Mouse (Mus musculus) midbrain, embryonic 15.5 days (tissue): ENCODE data around the gene Hikeshi. TPM values are rescaled to one million over a fixed set of nuclear protein-coding genes. Genes with fewer than 3 reads are reported as not detected.

Experiments used
- ATAC-seq: fragments of 200-750 bp; cut with Nextera tagmentation; replicated peaks from 2 replicates; pipeline ENCODE4 v1.8.0; 2017; ENCODE audit warnings: moderate TSS enrichment
- H3K27ac ChIP-seq: fragments of 300-500 bp; sonication (generic); 2 replicates; pipeline ENCODE4 v1.5.1; 2015; ENCODE audit warnings: mild to moderate bottlenecking, inconsistent platforms
- H3K27me3 ChIP-seq: fragments of 300-500 bp; sonication (generic); replicated peaks from 2 replicates; pipeline ENCODE4 v1.6.1; 2015; ENCODE audit warnings: inconsistent platforms
- H3K36me3 ChIP-seq: fragments of 300-500 bp; sonication (generic); replicated peaks from 2 replicates; pipeline ENCODE4 v1.6.1; 2015; ENCODE audit warnings: inconsistent platforms
- H3K4me1 ChIP-seq: fragments of 300-500 bp; sonication (generic); 2 replicates; pipeline ENCODE4 v1.6.1; 2015; ENCODE audit warnings: inconsistent platforms
- H3K4me2 ChIP-seq: fragments of 300-500 bp; sonication (generic); 2 replicates; pipeline ENCODE4 v1.6.1; 2015; ENCODE audit warnings: inconsistent platforms, mild to moderate bottlenecking, moderate library complexity
- H3K4me3 ChIP-seq: fragments of 300-500 bp; sonication (generic); 2 replicates; pipeline ENCODE4 v1.5.1; 2015; ENCODE audit warnings: mild to moderate bottlenecking, inconsistent platforms
- H3K9ac ChIP-seq: fragments of 300-500 bp; sonication (generic); 2 replicates; pipeline ENCODE4 v1.6.1; 2015; ENCODE audit warnings: mild to moderate bottlenecking, inconsistent platforms
- H3K9me3 ChIP-seq: fragments of 300-500 bp; sonication (generic); 2 replicates; pipeline ENCODE4 v1.6.1; 2016; ENCODE audit warnings: inconsistent platforms
- WGBS: fragments of 180-500 bp; shearing (Covaris S2); methylation state at CpG from one replicate; pipeline ENCODE4 v1.1.7; 2015; ENCODE audit warnings: mixed read lengths; 5-methylcytosine and 5-hydroxymethylcytosine counted together
- polyA plus RNA-seq: library from polyadenylated mRNA; unstranded; fragments of >200 nt; fragmentation: Nextera tagmentation; extraction: Ambion mirVana; gene quantifications from 2 replicates; pipeline ENCODE4 v1.2.1, GENCODE M21; 2015

The Hikeshi gene
- polyA plus RNA-seq: 111 and 117 TPM in 2 replicates

- under 1% methylated on average over 45 of the region's 45 CpGs for WGBS
- H3K4me2 ChIP-seq: peak within 1 kb of the TSS; percentile 61
Measured at GRCm38 (mm10) chr7:89940571-89941463, at the start of gene Hikeshi. Gene Hikeshi (minus strand): TSS chr7:89941204.

GRCm38 (mm10) chr7:89984421-89984820, 43.4 kb upstream of the Hikeshi start:
- H3K36me3 ChIP-seq: no peaks in the 10 kb centered on the region
- H3K4me1 ChIP-seq: peaks cover 6% of the 10 kb centered on the region
- H3K4me3 ChIP-seq: no peak overlapping the region
- H3K9ac ChIP-seq: no peak overlapping the region
- no peak overlapping the region for H3K4me2 ChIP-seq
- ATAC-seq: no peak
- no peaks in the 10 kb centered on the region for H3K9me3 ChIP-seq
- no peaks in the 10 kb centered on the region for H3K27me3 ChIP-seq
- H3K27ac ChIP-seq: no peak overlapping the region

More at GRCm38 (mm10) chr7:89940571-89941463, at the start of gene Hikeshi:
- Histone ChIP-seq H3K9me3 (no peaks in the 10 kb centered on the region), H3K27ac (peak within 1 kb of the TSS; percentile 86), H3K4me1 (peaks cover 14% of the 10 kb centered on the region), H3K9ac (peak within 1 kb of the TSS; percentile 69), H3K4me3 (peak within 1 kb of the TSS; percentile 87), H3K36me3 (no peaks in the 10 kb centered on the region), H3K27me3 (no peaks in the 10 kb centered on the region)
- ATAC-seq: peak; percentile 100

DNA sequence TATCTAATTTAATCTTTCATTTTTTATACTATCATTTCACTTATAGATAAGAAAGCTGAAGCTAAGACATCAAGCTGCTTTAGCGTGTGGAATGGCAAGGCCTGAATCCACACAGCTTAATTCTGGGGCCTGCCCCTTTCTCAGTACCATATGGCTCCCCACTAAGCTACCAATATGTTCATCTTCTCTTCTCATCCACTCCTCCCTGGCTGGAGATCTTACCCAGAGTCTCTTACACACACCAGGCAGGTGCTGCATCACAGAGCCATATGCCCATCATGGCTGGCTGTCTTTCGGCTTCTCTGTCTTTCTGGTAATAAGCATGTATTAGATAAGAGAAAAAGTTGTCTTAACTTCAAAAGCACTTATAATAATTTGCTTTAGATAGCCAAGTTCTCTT, 42.4 kb upstream of the Hikeshi start:
- WGBS: 95% methylated on average over 2 of the region's 2 CpGs
- H3K4me1 ChIP-seq: peaks cover 15% of the 10 kb centered on the region
- H3K4me3 ChIP-seq: no peak overlapping the region
- H3K27me3 ChIP-seq: no peaks in the 10 kb centered on the region
- H3K9ac ChIP-seq: no peak overlapping the region
- H3K27ac ChIP-seq: no peak overlapping the region
- no peak overlapping the region for H3K4me2 ChIP-seq
- H3K9me3 ChIP-seq: no peaks in the 10 kb centered on the region
- H3K36me3 ChIP-seq: no peaks in the 10 kb centered on the region
- no peak for ATAC-seq

GRCm38 (mm10) chr7:89981557-89981956, 40.6 kb upstream of the Hikeshi start:
- no peaks in the 10 kb centered on the region for H3K36me3 ChIP-seq
- ATAC-seq: peak; percentile 48
- peak overlapping the region; percentile 90 for H3K4me2 ChIP-seq
- no peaks in the 10 kb centered on the region for H3K27me3 ChIP-seq
- 15% methylated on average over 10 of the region's 10 CpGs for WGBS
- H3K9ac ChIP-seq: peak overlapping the region; percentile 65
- no peaks in the 10 kb centered on the region for H3K9me3 ChIP-seq
- peak overlapping the region; percentile 66 for H3K4me3 ChIP-seq
- peaks cover 19% of the 10 kb centered on the region for H3K4me1 ChIP-seq
- H3K27ac ChIP-seq: peak overlapping the region; percentile 99

DNA sequence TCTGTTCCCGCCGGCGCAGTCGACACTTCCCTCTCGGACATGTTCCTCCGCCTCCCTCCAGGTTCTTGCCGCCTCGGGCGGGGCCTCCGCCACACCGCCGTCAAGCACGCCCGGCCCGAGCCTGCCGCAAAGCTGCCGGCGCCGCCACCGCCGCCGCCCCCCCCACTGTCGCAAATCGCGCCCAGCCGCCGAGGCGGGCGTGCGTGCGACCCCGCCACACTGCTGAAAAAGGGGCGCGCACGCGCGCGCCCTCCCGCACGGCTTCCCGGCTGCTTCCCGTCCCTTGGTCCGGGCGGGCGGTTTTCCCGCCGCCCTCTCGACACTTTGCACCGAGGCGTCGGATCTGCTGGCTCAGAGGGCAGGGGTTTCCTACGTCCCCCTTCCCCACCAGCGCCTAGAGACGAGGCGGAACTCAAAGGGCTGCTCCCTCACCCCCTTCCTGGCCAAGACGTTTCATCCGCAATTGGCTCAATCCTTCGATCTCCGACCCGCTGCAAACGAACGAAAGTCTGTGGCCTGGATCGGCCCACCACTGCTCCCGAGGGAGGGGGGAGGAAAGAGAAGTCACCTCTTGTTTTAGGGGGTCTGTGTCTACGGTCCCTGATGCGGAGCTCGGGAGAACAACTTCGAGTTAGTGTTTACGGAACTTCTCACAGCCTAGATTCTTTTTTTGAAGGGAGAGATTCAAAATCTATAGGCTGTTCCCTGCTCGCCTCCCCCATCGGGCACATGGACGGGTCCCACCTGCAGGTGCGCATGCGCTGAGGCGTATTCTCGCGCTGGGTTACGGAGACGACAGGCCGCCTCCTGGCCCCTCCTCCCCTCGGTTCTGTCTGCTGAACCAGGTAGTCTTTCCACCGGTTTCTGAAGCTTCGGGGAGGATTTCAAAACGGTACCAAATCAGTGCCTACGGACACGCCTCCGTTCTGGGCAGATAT, 39.8 kb upstream of the Hikeshi start, which contains the start of gene Eed:
Eed (minus strand) TSS at position 499 of the 938 bp plus-strand sequence.
- WGBS: under 1% methylated on average over 87 of the region's 87 CpGs
- Histone ChIP-seq H3K27me3 (no peaks in the 10 kb centered on the region), H3K4me3 (peak within 1 kb of the TSS; percentile 66), H3K4me1 (peaks cover 19% of the 10 kb centered on the region), H3K4me2 (peak within 1 kb of the TSS; percentile 90), H3K9me3 (no peaks in the 10 kb centered on the region), H3K9ac (peak within 1 kb of the TSS; percentile 65), H3K36me3 (peaks cover 5% of the 10 kb centered on the region), H3K27ac (peak within 1 kb of the TSS; percentile 99)
- ATAC-seq: peak; percentile 95

- H3K4me2 ChIP-seq: peak overlapping the region; percentile 90
- H3K27ac ChIP-seq: peak overlapping the region; percentile 99
- H3K9ac ChIP-seq: peak overlapping the region; percentile 65
- ATAC-seq: no peak
- WGBS: under 1% methylated on average over 31 of the region's 31 CpGs
- no peaks in the 10 kb centered on the region for H3K9me3 ChIP-seq
- peak overlapping the region; percentile 66 for H3K4me3 ChIP-seq
- H3K4me1 ChIP-seq: peaks cover 19% of the 10 kb centered on the region
- H3K27me3 ChIP-seq: no peaks in the 10 kb centered on the region
- H3K36me3 ChIP-seq: peaks cover 11% of the 10 kb centered on the region
Measured at GRCm38 (mm10) chr7:89980133-89980484, 39.1 kb upstream of the Hikeshi start.

DNA sequence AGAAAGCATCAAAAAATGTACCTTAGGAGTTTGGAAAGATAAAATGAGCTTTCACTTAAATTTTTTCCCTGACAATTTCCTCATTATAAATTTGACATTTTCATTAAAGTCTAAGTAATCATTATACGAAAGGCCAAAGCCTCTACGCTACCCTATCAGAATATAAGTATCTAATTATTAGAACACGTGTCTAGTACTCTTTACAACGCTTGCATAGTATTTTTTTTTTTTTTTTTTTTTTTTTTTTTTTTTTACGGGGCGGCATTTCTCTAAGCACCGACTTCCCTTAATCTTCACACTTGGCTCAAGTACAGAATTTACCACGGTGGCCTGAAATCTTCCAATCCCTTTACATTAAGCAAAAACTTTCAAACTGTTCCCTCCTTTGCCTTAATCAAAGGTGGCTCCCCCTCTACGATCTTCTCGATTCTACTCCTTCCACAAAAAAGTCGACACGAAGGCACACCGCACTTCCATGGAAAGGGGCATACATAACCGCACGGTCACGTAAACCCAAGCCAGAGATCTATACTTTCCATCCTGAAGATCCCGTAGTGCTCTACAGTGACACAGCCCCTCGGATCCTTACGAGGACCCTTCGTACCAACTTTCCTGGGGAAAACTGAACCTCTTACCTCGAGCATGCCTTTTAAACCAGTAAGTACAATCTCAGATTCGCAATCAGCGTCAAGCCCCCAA, 38.6 kb upstream of the Hikeshi start:
- ATAC-seq: no peak
- Histone ChIP-seq H3K36me3 (peaks cover 11% of the 10 kb centered on the region), H3K9me3 (no peaks in the 10 kb centered on the region), H3K27ac (peak overlapping the region; percentile 99; the same call in 1 of the 2 replicates), H3K4me1 (peaks cover 19% of the 10 kb centered on the region), H3K27me3 (no peaks in the 10 kb centered on the region), H3K4me2 (peak overlapping the region; percentile 90), H3K4me3 (peak overlapping the region; percentile 66), H3K9ac (peak overlapping the region; percentile 65)
- WGBS: 3% methylated on average over 23 of the region's 23 CpGs

DNA sequence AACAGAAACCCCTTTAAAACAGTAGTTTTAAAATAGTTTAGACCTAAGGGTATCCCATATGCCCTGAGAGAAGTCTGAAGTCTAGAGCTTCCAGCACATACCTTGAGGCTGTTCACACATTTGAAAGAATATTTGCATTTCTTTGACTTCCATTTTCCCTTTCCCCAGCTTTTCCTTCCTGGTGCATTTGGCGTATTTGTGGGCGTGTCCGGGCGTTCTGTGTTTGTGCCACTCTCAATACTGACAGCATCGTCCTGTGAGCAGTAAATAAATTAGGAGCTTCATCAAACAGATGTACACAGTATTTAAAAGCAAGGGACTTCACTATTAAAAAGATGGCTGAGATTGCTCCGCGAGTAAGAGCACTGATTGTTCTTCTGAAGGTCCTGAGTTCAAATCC, 35.8 kb upstream of the Hikeshi start:
- Histone ChIP-seq H3K36me3 (peaks cover 11% of the 10 kb centered on the region), H3K4me1 (peaks cover 16% of the 10 kb centered on the region), H3K27ac (no peak overlapping the region), H3K4me3 (no peak overlapping the region), H3K9me3 (no peaks in the 10 kb centered on the region), H3K27me3 (no peaks in the 10 kb centered on the region), H3K4me2 (no peak overlapping the region), H3K9ac (no peak overlapping the region)
- WGBS: 94% methylated on average over 7 of the region's 7 CpGs
- ATAC-seq: no peak

DNA sequence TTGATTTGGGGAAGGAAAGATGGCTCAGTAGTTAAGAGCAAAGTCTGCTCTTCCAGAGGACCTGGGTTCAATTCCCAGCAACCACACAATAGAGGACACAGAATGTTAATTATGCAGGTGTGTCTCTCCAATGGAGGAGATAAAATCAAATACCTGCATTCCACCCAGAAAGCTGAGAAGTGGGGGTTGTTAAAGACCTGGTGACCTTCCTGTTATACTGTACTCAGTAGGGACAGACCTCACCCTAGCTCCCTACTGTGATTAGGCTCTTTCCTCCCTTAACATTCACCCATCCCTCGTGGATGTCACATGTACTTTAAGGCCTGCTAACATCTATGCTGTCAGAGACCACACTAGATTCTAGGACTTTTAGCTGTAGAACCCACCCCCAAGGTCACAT, 34.6 kb upstream of the Hikeshi start:
- no peak overlapping the region for H3K27ac ChIP-seq
- no peak overlapping the region for H3K4me2 ChIP-seq
- ATAC-seq: no peak
- no peaks in the 10 kb centered on the region for H3K9me3 ChIP-seq
- 92% methylated on average over 1 of the region's 1 CpGs for WGBS
- H3K36me3 ChIP-seq: peaks cover 11% of the 10 kb centered on the region
- H3K4me3 ChIP-seq: no peak overlapping the region
- H3K4me1 ChIP-seq: peaks cover 16% of the 10 kb centered on the region
- H3K27me3 ChIP-seq: no peaks in the 10 kb centered on the region
- no peak overlapping the region for H3K9ac ChIP-seq

DNA sequence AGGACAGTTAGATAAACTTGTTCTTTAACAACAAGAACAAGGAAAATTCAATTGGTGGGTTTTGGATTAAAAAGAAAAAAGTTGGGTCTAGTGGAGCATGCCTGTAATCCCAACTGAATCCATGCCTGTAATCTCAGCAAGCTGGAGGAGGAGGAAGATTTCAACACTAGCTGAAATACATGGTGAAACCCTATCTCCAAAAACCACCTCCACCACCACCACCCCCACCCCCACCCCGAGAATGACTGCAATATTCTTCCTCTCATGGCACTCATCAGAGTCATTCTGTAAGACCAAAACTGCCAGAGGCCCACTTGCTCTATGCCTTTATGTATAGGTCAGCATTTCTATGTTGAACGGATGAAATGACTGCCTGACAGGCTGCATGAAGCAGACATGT, 26.2 kb upstream of the Hikeshi start:
- no peaks in the 10 kb centered on the region for H3K4me1 ChIP-seq
- H3K4me2 ChIP-seq: no peak overlapping the region
- H3K36me3 ChIP-seq: peaks cover 10% of the 10 kb centered on the region; the same call in 1 of the 2 replicates
- 96% methylated on average over 2 of the region's 2 CpGs for WGBS
- no peak for ATAC-seq
- no peaks in the 10 kb centered on the region for H3K27me3 ChIP-seq
- H3K4me3 ChIP-seq: no peak overlapping the region
- no peak overlapping the region for H3K9ac ChIP-seq
- no peak overlapping the region for H3K27ac ChIP-seq
- no peaks in the 10 kb centered on the region for H3K9me3 ChIP-seq

DNA sequence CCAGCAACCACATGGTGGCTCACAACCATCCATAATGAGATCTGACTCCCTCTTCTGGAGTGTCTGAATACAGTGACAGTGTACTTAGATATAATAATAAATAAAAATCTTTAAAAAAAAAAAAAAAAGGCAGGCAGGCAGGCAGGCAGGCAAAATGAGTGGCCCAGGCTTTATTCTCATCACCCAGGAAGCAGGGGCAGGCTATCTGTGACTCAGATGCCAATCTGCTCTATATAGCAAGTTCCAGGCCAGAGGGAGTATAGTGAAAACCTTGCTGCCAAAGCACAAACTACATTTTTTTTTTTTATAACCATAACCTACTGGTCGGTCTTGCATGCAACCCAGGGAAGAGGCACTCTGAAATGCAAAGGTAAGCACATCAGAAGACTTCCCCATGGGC, 25.8 kb upstream of the Hikeshi start:
- peaks cover 10% of the 10 kb centered on the region; the same call in 1 of the 2 replicates for H3K36me3 ChIP-seq
- no peaks in the 10 kb centered on the region for H3K9me3 ChIP-seq
- no peaks in the 10 kb centered on the region for H3K4me1 ChIP-seq
- H3K27ac ChIP-seq: no peak overlapping the region
- H3K27me3 ChIP-seq: no peaks in the 10 kb centered on the region
- ATAC-seq: no peak
- H3K9ac ChIP-seq: no peak overlapping the region
- 91% methylated on average over 1 of the region's 1 CpGs for WGBS
- H3K4me3 ChIP-seq: no peak overlapping the region
- no peak overlapping the region for H3K4me2 ChIP-seq
